Mouse (Mus musculus): ENCODE data around the gene Tspo. TPM values are rescaled to one million over a fixed set of nuclear protein-coding genes. Genes with fewer than 3 reads are reported as not detected.
A peak's percentile ranks its signal among the peaks of the same experiment; 100 is the strongest.

Gene Tspo
- polyA plus RNA-seq, 1 experiment from 2014 or later: 60.5 TPM

DNA sequence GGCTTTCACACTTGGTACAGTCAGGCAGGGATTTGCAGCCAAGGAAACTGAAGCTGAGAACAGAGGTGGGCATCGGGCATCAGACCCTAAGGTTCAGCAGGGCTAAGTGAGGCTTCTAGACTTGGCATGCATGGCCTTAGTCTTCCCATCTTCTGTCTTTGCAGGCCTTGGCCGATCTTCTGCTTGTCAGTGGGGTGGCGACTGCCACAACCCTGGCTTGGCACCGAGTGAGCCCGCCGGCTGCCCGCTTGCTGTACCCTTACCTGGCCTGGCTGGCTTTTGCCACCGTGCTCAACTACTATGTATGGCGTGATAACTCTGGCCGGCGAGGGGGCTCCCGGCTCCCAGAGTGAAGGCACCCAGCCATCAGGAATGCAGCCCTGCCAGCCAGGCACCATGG lies 10.2 kb downstream of the Tspo start:
- Histone ChIP-seq H3K4me3 (no peak overlapping the region), H3K4me1 (no peaks in the 10 kb centered on the region), H3K9me3 (replicated peaks) (no peaks in the 10 kb centered on the region), H3K27me3 (ENCODE audit: low read depth, poor library complexity, severe bottlenecking) (no peaks in the 10 kb centered on the region), H3K36me3 (peaks cover 52% of the 10 kb centered on the region), H3K27ac (no peak overlapping the region)
- WGBS: 97% methylated on average over 12 of the region's 12 CpGs
- no peak for DNase-seq (ENCODE audit: low spot score)

DNA sequence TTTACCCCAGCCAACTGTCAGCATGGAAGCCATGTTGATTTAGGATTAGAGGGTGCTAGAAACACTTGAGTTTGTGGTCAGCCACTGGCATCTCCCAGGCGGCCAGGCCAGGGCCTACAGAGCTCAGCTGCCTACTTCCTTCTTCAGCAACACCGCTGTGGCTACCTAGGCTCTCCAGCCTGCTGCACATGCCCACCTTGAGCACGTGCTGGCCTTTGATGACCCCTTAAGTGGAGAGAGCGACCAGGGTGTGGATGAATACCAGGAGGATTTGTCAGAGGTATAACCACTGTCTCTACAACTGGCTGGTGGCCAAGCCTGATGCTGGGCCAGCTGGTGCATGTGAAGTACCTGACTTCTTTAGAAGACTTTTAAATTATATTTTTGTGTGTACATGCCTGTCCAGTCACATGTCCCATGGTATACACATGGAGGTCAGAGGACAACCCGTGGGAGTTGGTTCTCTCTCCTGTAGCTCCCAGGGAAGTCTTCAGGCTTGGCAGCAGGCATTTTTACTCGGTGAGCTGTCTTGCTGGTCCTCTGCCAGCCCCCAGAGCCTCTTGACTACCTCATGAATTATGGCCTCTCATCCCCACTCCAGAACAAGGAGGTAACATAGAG lies 11.4 kb downstream of the Tspo start:
- Histone ChIP-seq H3K36me3 (peaks cover 65% of the 10 kb centered on the region), H3K4me1 (no peaks in the 10 kb centered on the region), H3K4me3 (no peak overlapping the region), H3K9me3 (replicated peaks) (no peaks in the 10 kb centered on the region), H3K27me3 (ENCODE audit: low read depth, poor library complexity, severe bottlenecking) (no peaks in the 10 kb centered on the region), H3K27ac (no peak overlapping the region)
- 88% methylated on average over 6 of the region's 6 CpGs for WGBS
- DNase-seq (ENCODE audit: low spot score): no peak

DNA sequence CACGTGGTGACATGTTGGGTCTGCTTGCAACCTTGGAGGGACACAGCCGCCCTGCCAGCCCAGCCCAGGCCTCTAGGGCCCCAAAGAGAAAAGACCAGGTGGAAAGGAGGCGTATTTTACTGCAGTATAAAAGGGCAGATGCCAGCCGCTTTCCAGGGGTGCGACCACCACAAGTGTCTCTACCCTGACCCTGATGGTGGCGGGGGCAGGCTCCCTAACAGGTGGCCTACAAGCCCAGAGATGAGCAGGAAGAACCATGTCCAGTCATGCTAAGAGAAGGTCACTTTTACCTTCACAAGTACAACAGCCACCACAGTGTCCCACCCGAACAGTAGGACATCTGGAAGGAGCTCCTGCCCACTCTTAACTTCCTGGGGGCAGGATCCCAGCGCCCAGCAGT lies 12.2 kb downstream of the Tspo start:
- whole genome bisulfite sequencing: 93% methylated on average over 8 of the region's 8 CpGs
- Histone ChIP-seq H3K4me3 (no peak overlapping the region), H3K4me1 (no peaks in the 10 kb centered on the region), H3K9me3 (replicated peaks) (no peaks in the 10 kb centered on the region), H3K36me3 (peaks cover 72% of the 10 kb centered on the region), H3K27me3 (ENCODE audit: low read depth, poor library complexity, severe bottlenecking) (no peaks in the 10 kb centered on the region), H3K27ac (no peak overlapping the region)
- DNase-seq (ENCODE audit: low spot score): no peak

DNA sequence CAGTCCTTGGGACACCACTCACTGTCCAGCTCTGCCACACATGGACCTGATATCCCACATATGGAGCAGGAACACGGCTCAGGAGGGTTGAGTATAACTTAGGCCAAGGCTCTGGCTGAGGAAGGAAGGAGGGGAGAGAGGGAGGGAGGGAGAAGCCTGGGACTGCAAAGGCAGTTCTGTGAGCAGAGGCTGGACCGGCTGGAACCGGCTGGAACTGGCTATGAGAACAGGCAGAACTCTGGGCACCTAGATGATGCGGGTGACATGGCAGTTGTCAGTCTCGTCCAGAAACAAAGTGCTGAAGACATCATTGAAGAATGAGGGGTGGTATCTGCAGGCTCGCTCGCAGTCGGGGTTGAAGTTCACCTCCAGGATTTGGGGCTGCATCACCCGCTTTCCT lies 13.3 kb downstream of the Tspo start:
- H3K36me3 ChIP-seq: peaks cover 83% of the 10 kb centered on the region
- no peak for DNase-seq (ENCODE audit: low spot score)
- H3K27ac ChIP-seq: no peak overlapping the region
- 92% methylated on average over 9 of the region's 9 CpGs for WGBS
- H3K9me3 ChIP-seq (replicated peaks): no peaks in the 10 kb centered on the region
- H3K4me3 ChIP-seq: no peak overlapping the region
- H3K4me1 ChIP-seq: no peaks in the 10 kb centered on the region
- no peaks in the 10 kb centered on the region for H3K27me3 ChIP-seq (ENCODE audit: low read depth, poor library complexity, severe bottlenecking)

DNA sequence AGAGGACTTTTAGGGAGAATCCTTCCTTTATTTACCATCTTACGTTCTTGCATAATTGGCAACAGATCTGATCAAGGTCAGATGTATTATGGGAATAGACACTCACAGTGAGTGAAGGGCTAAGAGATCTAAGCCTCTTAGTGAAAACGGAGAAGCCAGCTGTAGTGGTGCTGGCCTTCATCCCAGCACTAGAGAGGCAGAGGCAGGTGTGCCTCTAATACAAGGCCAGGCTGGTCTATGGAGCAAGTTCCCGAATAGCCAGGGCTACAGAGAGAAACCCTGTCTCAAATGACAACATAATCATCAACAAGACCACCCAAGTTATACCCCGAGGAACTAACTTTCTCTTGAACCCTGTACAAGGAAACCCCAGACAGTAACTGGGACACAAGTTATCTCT lies 19.5 kb downstream of the Tspo start:
- Histone ChIP-seq H3K9me3 (replicated peaks) (no peaks in the 10 kb centered on the region), H3K36me3 (peaks cover 99% of the 10 kb centered on the region), H3K27me3 (ENCODE audit: low read depth, poor library complexity, severe bottlenecking) (no peaks in the 10 kb centered on the region), H3K4me3 (no peak overlapping the region), H3K27ac (no peak overlapping the region), H3K4me1 (no peaks in the 10 kb centered on the region)
- no peak for DNase-seq (ENCODE audit: low spot score)
- WGBS: 88% methylated on average over 4 of the region's 4 CpGs

DNA sequence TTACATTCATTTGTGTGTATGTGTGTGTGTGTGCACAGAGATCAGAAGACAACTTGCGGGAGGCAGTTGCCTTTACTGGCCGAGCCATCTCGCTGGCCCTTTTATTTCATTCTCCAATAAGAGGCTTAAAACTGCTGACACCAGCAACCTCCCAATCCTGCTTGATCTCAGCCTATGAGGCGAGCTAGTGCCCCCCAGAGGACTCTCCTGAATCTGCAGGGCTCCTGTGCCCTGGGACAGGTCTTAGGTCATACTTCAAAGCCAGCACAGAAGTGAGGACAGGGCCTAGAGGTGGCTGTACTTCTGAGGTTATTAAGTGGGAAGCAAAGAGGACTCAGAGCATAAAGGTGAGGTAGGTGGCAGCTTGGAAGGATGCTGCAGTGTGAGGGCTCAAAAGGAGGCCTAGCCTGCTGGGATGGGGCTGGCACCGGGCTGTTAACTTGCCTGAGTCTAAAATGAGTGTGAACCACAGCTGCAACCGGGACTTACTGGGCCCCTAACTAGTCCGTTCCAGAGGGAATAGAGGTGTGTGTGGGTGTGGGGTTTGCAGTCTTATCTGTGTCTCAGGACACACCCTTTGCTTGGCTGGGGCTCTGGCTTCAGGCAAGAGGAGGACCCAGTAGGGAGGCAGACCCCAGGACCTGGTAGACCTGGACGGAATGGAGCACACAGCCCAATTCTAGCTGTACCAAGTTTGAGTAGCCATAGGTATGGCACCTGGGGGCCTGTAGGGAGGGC lies 20.2 kb downstream of the Tspo start:
- WGBS: 79% methylated on average over 8 of the region's 8 CpGs
- Histone ChIP-seq H3K36me3 (peaks cover 99% of the 10 kb centered on the region), H3K4me3 (no peak overlapping the region), H3K4me1 (no peaks in the 10 kb centered on the region), H3K27me3 (ENCODE audit: low read depth, poor library complexity, severe bottlenecking) (no peaks in the 10 kb centered on the region), H3K27ac (no peak overlapping the region; the same call in 1 of the 2 replicates), H3K9me3 (replicated peaks) (no peaks in the 10 kb centered on the region)
- DNase-seq (ENCODE audit: low spot score): no peak

DNA sequence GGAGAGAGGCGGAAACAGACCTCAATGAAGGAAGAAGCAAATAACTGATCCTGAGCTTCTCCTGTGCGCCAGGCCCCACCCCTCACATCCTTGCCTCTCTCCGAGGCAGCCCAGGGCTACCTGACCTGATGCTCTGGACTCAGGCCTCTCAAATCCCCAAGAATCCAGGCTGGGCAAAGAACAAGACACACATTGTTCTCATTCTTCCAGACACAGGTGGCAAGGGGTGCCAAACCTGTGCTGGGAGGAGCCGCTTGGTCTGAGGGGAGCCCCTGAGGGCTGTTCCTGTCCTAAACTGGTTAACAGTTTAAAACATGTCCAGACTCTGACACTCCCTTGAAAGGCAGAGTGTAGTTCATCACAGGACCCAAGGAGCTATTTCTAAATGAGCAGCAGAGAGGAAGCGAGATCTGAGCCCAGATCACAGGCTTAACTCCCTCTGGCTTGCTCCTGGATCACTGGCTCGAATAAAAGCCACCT lies 21.4 kb downstream of the Tspo start:
- Histone ChIP-seq H3K4me1 (no peaks in the 10 kb centered on the region), H3K27ac (no peak overlapping the region), H3K27me3 (ENCODE audit: low read depth, poor library complexity, severe bottlenecking) (no peaks in the 10 kb centered on the region), H3K4me3 (no peak overlapping the region), H3K9me3 (replicated peaks) (no peaks in the 10 kb centered on the region), H3K36me3 (peaks cover 97% of the 10 kb centered on the region)
- DNase-seq (ENCODE audit: low spot score): no peak
- 84% methylated on average over 6 of the region's 6 CpGs for WGBS

GRCm38 (mm10) chr15:83590841-83591240 lies 27.4 kb downstream of the Tspo start:
- Histone ChIP-seq H3K4me1 (peaks cover 36% of the 10 kb centered on the region), H3K27me3 (ENCODE audit: low read depth, poor library complexity, severe bottlenecking) (no peaks in the 10 kb centered on the region), H3K9me3 (replicated peaks) (no peaks in the 10 kb centered on the region), H3K36me3 (peaks cover 69% of the 10 kb centered on the region), H3K4me3 (no peak overlapping the region), H3K27ac (no peak overlapping the region)
- DNase-seq (ENCODE audit: low spot score): no peak
- WGBS: 90% methylated on average over 4 of the region's 4 CpGs

GRCm38 (mm10) chr15:83591758-83592157 lies 28.4 kb downstream of the Tspo start:
- DNase-seq (ENCODE audit: low spot score): no peak
- Histone ChIP-seq H3K27ac (no peak overlapping the region), H3K9me3 (replicated peaks) (no peaks in the 10 kb centered on the region), H3K4me1 (peaks cover 36% of the 10 kb centered on the region), H3K27me3 (ENCODE audit: low read depth, poor library complexity, severe bottlenecking) (no peaks in the 10 kb centered on the region), H3K36me3 (peaks cover 59% of the 10 kb centered on the region), H3K4me3 (no peak overlapping the region)
- 87% methylated on average over 6 of the region's 6 CpGs for WGBS

GRCm38 (mm10) chr15:83592260-83593188 lies 29.1 kb downstream of the Tspo start:
- H3K27me3 ChIP-seq (ENCODE audit: low read depth, poor library complexity, severe bottlenecking): no peaks in the 10 kb centered on the region
- 0 out of 2 replicates have a peak overlapping the region, but pooled peaks have one; percentile 92 for H3K27ac ChIP-seq
- peaks cover 52% of the 10 kb centered on the region for H3K36me3 ChIP-seq
- H3K4me3 ChIP-seq: peak overlapping the region; percentile 95; the same call in 1 of the 2 replicates
- WGBS: 74% methylated on average over 8 of the region's 8 CpGs
- no peak for DNase-seq (ENCODE audit: low spot score)
- no peaks in the 10 kb centered on the region for H3K9me3 ChIP-seq (replicated peaks)
- peaks cover 36% of the 10 kb centered on the region for H3K4me1 ChIP-seq

GRCm38 (mm10) chr15:83593189-83593585 lies 29.8 kb downstream of the Tspo start:
- Histone ChIP-seq H3K4me3 (peak overlapping the region; percentile 95), H3K27ac (peak overlapping the region; percentile 92; the same call in 1 of the 2 replicates)

DNA sequence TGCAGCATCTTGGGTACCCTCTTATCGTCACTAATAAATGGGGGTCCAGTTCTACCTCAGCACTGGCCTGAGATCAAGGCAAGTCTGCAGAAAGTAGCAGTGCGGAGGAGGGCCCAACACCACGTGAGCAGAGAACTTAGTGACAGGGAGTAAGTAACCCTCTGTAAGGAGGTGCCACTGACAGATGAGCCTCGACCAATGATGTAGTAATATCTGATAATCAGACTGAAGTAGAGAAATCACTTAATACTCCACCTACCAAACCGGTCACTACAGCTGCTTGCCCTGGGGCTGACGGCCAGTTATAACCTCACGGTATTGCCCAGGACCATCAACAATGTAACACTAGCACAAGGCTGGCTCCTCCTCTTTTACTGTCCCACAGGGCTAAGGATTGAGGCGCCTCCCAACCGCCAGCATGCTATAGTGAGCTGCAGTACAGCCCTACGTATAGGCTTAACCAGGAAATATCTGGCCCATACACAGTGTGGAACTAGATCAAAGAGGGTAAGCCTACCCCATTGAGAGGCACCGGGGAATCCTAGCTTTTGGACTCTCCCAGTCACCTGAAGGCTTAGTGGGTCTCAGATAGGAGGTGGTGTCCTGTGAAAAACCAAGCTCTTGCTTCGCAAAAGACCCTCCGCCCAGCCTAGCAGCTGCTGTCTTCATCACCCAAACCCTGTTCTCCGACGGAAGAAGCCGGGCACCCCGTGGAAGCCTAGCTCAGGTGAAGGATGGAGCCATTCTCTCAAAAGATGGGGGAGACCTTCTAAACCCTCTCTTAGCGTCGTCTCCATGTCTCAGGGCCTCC lies 30.5 kb downstream of the Tspo start:
- Histone ChIP-seq H3K4me1 (peaks cover 36% of the 10 kb centered on the region), H3K9me3 (replicated peaks) (no peaks in the 10 kb centered on the region), H3K27me3 (ENCODE audit: low read depth, poor library complexity, severe bottlenecking) (no peaks in the 10 kb centered on the region), H3K4me3 (peak overlapping the region; percentile 95), H3K27ac (peak overlapping the region; percentile 92), H3K36me3 (peaks cover 39% of the 10 kb centered on the region)
- 9% methylated on average over 19 of the region's 19 CpGs for WGBS
- DNase-seq (ENCODE audit: low spot score): peak; percentile 58

More at GRCm38 (mm10) chr15:83593189-83593585, 29.8 kb downstream of the Tspo start:
- H3K27me3 ChIP-seq (ENCODE audit: low read depth, poor library complexity, severe bottlenecking): no peaks in the 10 kb centered on the region
- DNase-seq (ENCODE audit: low spot score): no peak
- no peaks in the 10 kb centered on the region for H3K9me3 ChIP-seq (replicated peaks)
- peaks cover 46% of the 10 kb centered on the region for H3K36me3 ChIP-seq
- peaks cover 36% of the 10 kb centered on the region for H3K4me1 ChIP-seq
